Mouse (Mus musculus): ENCODE results near the gene En2. TPM values are rescaled to one million over a fixed set of nuclear protein-coding genes. Genes with fewer than 3 reads are reported as not detected.

En2 gene
- total and polyA plus RNA-seq, 3 experiments: 0.05 TPM; not detected in 2

GRCm38 (mm10) chr5:28199089-28199873, 33.8 kb downstream of the En2 start:
- H3K9ac ChIP-seq (ENCODE audit: low read depth, low read length): no peak overlapping the region
- H3K36me3 ChIP-seq (ENCODE audit: control insufficient read depth, insufficient read depth, low read length): no peaks in the 10 kb centered on the region
- H3K27ac ChIP-seq: no peak overlapping the region
- no peaks in the 10 kb centered on the region for H3K27me3 ChIP-seq (ENCODE audit: control insufficient read depth, insufficient read depth, low read length)
- no peak overlapping the region for H3K4me3 ChIP-seq
- TF ChIP-seq EP300 (IDR thresholded peaks at IDR 0.05; ENCODE audit: insufficient read depth, low read depth, low read length): no peak
- TF ChIP-seq CTCF (IDR thresholded peaks at IDR 0.05): no peak
- no peak for TF ChIP-seq POLR2A (IDR thresholded peaks at IDR 0.05; ENCODE audit: insufficient read depth, low read depth, low read length)
- DNase-seq: no peak
- H3K4me1 ChIP-seq (ENCODE audit: control insufficient read depth, insufficient read depth, low read length): no peaks in the 10 kb centered on the region
- H3K79me2 ChIP-seq (replicated peaks; ENCODE audit: control insufficient read depth, insufficient read depth, low read length): no peaks in the 10 kb centered on the region
- 46% methylated on average over 7 of the region's 7 CpGs for WGBS
- intact Hi-C loops (cut with DNase I): no loop called here

GRCm38 (mm10) chr5:28203086-28203485, 37.6 kb downstream of the En2 start:
- intact Hi-C loops (cut with DNase I): no loop called here

GRCm38 (mm10) chr5:28204678-28205077, 39.2 kb downstream of the En2 start:
- Histone ChIP-seq H3K4me3 (no peak overlapping the region), H3K4me1 (ENCODE audit: control insufficient read depth, insufficient read depth, low read length) (no peaks in the 10 kb centered on the region), H3K36me3 (ENCODE audit: control insufficient read depth, insufficient read depth, low read length) (no peaks in the 10 kb centered on the region), H3K27me3 (ENCODE audit: control insufficient read depth, insufficient read depth, low read length) (peaks cover 9% of the 10 kb centered on the region), H3K27ac (no peak overlapping the region), H3K79me2 (replicated peaks; ENCODE audit: control insufficient read depth, insufficient read depth, low read length) (no peaks in the 10 kb centered on the region), H3K9ac (ENCODE audit: low read depth, low read length) (no peak overlapping the region)
- WGBS: 44% methylated on average over 2 of the region's 2 CpGs
- intact Hi-C loops (cut with DNase I): no loop called here
- no peak for DNase-seq
- no peak for TF ChIP-seq EP300 (IDR thresholded peaks at IDR 0.05; ENCODE audit: insufficient read depth, low read depth, low read length)
- no peak for TF ChIP-seq CTCF (IDR thresholded peaks at IDR 0.05)
- TF ChIP-seq POLR2A (IDR thresholded peaks at IDR 0.05; ENCODE audit: insufficient read depth, low read depth, low read length): no peak

More at GRCm38 (mm10) chr5:28203086-28203485, 37.6 kb downstream of the En2 start:
- Histone ChIP-seq H3K27me3 (ENCODE audit: control insufficient read depth, insufficient read depth, low read length) (peaks cover 4% of the 10 kb centered on the region; the same call in 1 of the 2 replicates), H3K4me1 (ENCODE audit: control insufficient read depth, insufficient read depth, low read length) (no peaks in the 10 kb centered on the region), H3K4me3 (no peak overlapping the region), H3K36me3 (ENCODE audit: control insufficient read depth, insufficient read depth, low read length) (no peaks in the 10 kb centered on the region), H3K27ac (no peak overlapping the region), H3K9ac (ENCODE audit: low read depth, low read length) (no peak overlapping the region), H3K79me2 (replicated peaks; ENCODE audit: control insufficient read depth, insufficient read depth, low read length) (no peaks in the 10 kb centered on the region)
- TF ChIP-seq CTCF (IDR thresholded peaks at IDR 0.05): no peak
- TF ChIP-seq POLR2A (IDR thresholded peaks at IDR 0.05; ENCODE audit: insufficient read depth, low read depth, low read length): no peak
- DNase-seq: no peak
- WGBS: 60% methylated on average over 6 of the region's 6 CpGs

- Histone ChIP-seq H3K4me1 (ENCODE audit: control insufficient read depth, insufficient read depth, low read length) (no peaks in the 10 kb centered on the region), H3K4me3 (no peak overlapping the region), H3K27me3 (ENCODE audit: control insufficient read depth, insufficient read depth, low read length) (peaks cover 15% of the 10 kb centered on the region), H3K9ac (ENCODE audit: low read depth, low read length) (no peak overlapping the region), H3K79me2 (replicated peaks; ENCODE audit: control insufficient read depth, insufficient read depth, low read length) (no peaks in the 10 kb centered on the region), H3K36me3 (ENCODE audit: control insufficient read depth, insufficient read depth, low read length) (no peaks in the 10 kb centered on the region), H3K27ac (no peak overlapping the region)
- 26% methylated on average over 4 of the region's 4 CpGs for WGBS
- DNase-seq: no peak
- intact Hi-C loops (cut with DNase I): no loop called here
- no peak for TF ChIP-seq EP300 (IDR thresholded peaks at IDR 0.05; ENCODE audit: insufficient read depth, low read depth, low read length)
- TF ChIP-seq POLR2A (IDR thresholded peaks at IDR 0.05; ENCODE audit: insufficient read depth, low read depth, low read length): no peak
- TF ChIP-seq CTCF (IDR thresholded peaks at IDR 0.05): no peak
Observed at GRCm38 (mm10) chr5:28206448-28206847, 41.0 kb downstream of the En2 start.

GRCm38 (mm10) chr5:28207043-28207442, 41.5 kb downstream of the En2 start:
- no peaks in the 10 kb centered on the region for H3K4me1 ChIP-seq (ENCODE audit: control insufficient read depth, insufficient read depth, low read length)
- H3K36me3 ChIP-seq (ENCODE audit: control insufficient read depth, insufficient read depth, low read length): no peaks in the 10 kb centered on the region
- no peak overlapping the region for H3K27ac ChIP-seq
- no peak overlapping the region for H3K4me3 ChIP-seq
- H3K27me3 ChIP-seq (ENCODE audit: control insufficient read depth, insufficient read depth, low read length): peaks cover 17% of the 10 kb centered on the region
- H3K79me2 ChIP-seq (replicated peaks; ENCODE audit: control insufficient read depth, insufficient read depth, low read length): no peaks in the 10 kb centered on the region
- H3K9ac ChIP-seq (ENCODE audit: low read depth, low read length): no peak overlapping the region
- intact Hi-C loops (cut with DNase I): no loop called here
- DNase-seq: no peak
- no peak for TF ChIP-seq CTCF (IDR thresholded peaks at IDR 0.05)
- WGBS: 67% methylated on average over 4 of the region's 4 CpGs

- peaks cover 19% of the 10 kb centered on the region for H3K27me3 ChIP-seq (ENCODE audit: control insufficient read depth, insufficient read depth, low read length)
- no peak overlapping the region for H3K9ac ChIP-seq (ENCODE audit: low read depth, low read length)
- H3K27ac ChIP-seq: no peak overlapping the region
- no peaks in the 10 kb centered on the region for H3K4me1 ChIP-seq (ENCODE audit: control insufficient read depth, insufficient read depth, low read length)
- intact Hi-C loops (cut with DNase I): no loop called here
- WGBS: 13% methylated on average over 20 of the region's 20 CpGs
- no peaks in the 10 kb centered on the region for H3K36me3 ChIP-seq (ENCODE audit: control insufficient read depth, insufficient read depth, low read length)
- TF ChIP-seq EP300 (IDR thresholded peaks at IDR 0.05; ENCODE audit: insufficient read depth, low read depth, low read length) (no peak), CTCF (IDR thresholded peaks at IDR 0.05) (no peak), POLR2A (IDR thresholded peaks at IDR 0.05; ENCODE audit: insufficient read depth, low read depth, low read length) (no peak)
- H3K79me2 ChIP-seq (replicated peaks; ENCODE audit: control insufficient read depth, insufficient read depth, low read length): no peaks in the 10 kb centered on the region
- no peak overlapping the region for H3K4me3 ChIP-seq
- DNase-seq: no peak
Observed at GRCm38 (mm10) chr5:28208726-28209520, 43.4 kb downstream of the En2 start.
